Mouse (Mus musculus): ENCODE measurements around the gene C77080.

C77080 gene

GRCm38 (mm10) chr4:129239075-129239474 is 22.1 kb downstream of the C77080 start:
- DNase-seq (ENCODE audit: low read depth in 2 of 2, low spot score in 2 of 2), result no peak

DNA sequence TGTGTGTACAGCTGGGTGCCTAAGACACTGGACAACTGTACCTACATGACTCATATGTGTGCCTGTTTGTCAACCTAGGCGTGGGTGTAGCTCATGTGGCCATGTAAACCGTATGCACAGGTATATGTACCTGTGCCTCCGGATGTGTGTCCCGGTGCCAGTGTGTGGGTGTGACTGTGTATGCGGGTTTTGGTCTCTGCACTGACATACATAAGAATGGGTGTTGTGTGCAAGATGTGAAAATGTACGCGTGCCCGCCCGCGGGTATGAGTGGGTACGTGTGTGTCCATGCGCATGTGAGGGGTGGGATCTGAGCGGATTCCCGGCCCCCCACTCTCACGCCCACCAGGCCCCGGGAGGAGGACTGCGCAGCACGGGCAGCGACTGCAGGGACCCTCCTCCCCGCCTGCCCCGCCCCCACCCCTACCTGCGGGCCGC is 22.6 kb downstream of the C77080 start:
- DNase-seq (ENCODE audit: low read depth in 2 of 2, low spot score in 2 of 2), result no peak

DNA sequence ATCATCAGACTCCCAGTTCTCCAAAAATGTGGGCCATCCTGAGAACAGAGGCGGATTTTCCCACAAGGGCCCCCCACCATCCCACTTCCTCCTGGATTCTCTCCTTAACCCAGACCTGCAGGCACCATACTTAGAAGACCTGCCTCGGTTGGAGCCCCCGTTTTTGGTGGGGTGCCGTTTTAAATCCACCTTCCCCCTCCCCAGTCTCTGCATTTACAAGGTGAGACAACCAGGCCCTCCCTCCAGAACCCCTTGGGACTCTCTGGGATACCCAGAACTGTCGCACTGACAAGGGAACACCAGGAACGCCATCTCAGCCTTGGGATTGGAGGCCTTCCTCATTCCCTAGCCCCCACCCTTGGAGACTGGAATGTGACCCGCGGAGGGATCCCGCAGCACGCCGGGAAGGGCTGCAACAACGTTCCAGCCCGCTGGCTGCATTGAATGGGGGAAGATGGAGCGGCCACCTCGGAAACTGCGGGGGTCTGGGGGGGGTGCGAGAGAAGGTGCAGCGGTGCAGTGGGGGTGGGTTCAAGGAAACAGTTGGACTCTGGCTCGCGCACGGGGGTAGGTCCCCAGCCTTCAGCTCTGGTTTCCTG is 23.3 kb downstream of the C77080 start:
- no peak for DNase-seq (ENCODE audit: low read depth in 2 of 2, low spot score in 2 of 2)

DNA sequence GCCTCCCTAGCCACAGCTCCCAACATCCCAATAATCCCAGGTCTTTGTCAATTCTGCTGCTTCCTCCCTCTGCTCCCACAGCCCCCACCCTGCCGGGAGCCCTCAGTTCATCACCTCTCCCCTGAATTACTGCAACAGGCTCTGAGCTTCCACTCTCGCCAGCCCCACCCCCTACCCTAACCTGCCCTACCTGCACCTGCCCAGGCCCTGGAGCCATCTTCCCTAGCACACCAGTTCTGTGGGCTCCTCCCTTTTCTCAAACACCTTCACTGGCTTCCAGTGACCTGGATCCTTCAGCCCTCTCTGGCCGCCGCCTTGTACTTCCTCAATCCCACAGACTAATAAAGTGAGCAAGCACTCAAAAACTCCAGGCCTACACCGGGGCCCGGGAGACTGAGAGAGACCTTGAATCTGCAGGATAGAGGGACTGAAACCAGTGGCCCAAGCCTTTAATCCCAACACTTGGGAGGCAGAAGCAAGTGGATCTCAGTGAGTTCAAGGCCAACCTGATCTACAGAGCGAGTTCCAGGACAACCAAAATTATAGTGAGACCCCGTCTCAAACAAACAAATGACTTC is 24.9 kb downstream of the C77080 start:
- DNase-seq (ENCODE audit: low read depth in 2 of 2, low spot score in 2 of 2), result no peak

DNA sequence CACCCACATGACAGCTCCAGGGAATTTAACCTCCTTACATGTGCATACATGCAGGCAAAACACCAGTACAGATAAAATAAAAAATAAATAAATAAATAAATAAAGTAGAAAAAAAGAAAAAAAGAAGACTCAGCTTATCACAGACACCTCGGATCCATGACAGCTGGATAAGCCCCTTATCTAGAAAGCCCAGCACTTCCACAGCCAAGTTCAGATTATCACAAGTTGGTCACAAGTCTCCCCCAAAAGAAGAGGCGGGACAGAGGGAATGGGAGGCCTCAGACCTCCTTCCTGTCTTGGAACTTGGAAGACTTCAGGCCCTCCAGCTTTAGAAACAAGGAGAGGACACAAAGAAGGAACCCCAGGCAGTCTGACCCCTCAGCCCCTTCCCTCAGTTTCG is 26.1 kb downstream of the C77080 start:
- no peak for DNase-seq (ENCODE audit: low read depth in 2 of 2, low spot score in 2 of 2)

DNA sequence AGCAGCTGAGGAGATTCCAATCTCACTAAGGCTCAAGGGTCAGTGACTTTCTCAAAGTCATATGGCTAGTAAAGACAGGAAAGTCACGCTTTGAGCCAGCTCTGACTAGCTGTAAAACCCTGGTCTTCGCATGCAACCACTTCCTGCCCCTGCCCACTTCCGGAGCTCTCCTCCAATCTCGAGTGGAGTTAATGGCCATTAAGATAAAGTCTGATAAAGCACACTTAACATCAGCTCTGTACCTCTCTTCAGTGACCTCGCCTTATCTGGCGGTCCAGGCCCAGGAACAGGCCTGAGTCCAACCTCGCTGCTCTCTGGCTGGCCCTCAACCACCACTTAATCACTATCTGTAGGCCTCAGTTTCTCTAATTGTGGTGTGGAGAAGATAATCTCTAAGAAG is 26.7 kb downstream of the C77080 start:
- DNase-seq (ENCODE audit: low read depth in 2 of 2, low spot score in 2 of 2), result no peak

DNA sequence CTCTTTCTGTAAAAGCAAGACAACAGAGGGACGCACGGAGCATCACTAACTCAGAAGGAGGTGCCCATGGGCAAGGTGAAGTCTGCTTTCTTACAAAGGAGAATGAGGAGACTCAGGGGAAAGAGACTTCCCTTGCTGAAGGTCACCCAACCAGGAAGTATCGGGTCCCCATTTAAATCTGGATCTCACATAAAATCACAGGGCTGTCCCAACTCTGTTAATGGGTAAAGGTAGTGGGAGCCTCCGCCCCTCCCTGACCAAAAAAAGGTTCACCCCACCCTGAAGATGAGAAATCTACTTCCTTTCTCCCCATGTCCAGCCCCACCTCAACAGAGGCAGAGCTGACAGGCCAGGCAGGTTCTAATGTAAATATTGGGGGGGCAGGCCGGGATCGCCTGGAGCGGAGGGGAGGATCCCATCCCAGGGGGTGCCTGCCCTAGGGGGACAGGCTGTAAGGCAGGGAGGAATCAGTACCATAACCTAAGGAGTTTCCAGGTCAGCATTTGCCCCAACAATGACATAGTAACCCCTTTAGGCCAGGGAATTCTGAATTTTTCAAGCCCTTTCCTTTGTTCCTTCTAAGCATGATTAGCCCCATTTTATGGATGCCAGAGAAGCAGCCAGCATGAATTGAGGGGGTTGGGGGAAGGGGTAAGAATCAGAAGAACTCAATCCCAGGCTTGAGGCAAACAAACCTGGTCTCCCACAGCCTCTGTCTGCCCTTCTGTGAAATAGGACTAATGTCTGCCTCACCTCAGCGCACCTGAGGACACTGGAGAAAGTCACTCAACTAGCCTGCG is 28.4 kb downstream of the C77080 start:
- DNase-seq (ENCODE audit: low read depth in 2 of 2, low spot score in 2 of 2), result no peak

GRCm38 (mm10) chr4:129231594-129232450 is 29.4 kb downstream of the C77080 start:
- no peak for DNase-seq (ENCODE audit: low read depth in 2 of 2, low spot score in 2 of 2)

DNA sequence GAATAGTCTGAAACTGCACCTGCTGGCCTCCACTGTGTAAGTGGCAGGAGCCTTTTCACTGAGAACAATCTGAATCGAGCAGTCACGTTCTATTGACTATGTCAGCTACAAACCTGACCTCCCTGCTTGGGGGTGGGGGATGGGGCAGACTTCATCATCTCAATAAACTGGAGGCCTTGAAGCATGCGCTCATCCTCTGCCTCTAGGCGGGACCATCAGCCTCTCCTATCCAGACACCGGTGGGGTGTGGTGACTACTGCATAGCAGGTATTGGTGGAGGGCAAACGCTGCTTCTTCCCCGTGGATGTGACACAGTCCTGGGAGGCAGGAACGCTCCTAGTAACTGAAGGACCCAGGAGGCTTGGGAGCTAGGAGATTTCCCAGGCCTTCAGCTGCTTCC is 30.3 kb downstream of the C77080 start:
- DNase-seq (ENCODE audit: low read depth in 2 of 2, low spot score in 2 of 2), result no peak

- DNase-seq (ENCODE audit: low read depth in 2 of 2, low spot score in 2 of 2), result no peak
Measured at GRCm38 (mm10) chr4:129227985-129228381, 33.2 kb downstream of the C77080 start.

GRCm38 (mm10) chr4:129227170-129227984 is 33.8 kb downstream of the C77080 start:
- no peak for DNase-seq (ENCODE audit: low read depth in 2 of 2, low spot score in 2 of 2)

DNA sequence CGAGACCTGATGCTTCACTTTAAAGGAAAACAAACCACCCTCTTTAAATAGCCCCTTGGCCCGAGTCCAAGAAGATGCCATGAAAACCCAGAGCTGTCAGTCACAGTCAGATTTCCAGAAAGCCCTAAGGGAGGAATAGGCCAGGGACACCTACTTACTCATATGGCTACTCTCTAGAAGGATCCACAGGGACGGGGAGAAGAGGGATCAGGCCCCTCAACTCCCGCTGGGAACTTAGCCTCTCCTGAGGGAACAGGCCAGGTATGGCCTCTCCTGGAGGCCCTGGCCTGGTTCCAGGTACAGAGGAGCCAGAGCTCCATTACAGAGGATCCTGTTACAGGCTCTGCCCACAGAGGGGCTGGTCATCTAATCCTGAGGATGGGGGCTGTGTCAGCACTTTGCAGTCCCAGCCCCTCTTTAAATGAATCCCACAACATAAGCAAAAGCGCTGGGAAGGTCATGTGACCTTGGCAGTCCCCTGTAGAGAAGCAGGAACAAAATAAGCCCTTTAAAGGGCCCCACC is 34.7 kb downstream of the C77080 start:
- DNase-seq (ENCODE audit: low read depth in 2 of 2, low spot score in 2 of 2), result no peak

DNA sequence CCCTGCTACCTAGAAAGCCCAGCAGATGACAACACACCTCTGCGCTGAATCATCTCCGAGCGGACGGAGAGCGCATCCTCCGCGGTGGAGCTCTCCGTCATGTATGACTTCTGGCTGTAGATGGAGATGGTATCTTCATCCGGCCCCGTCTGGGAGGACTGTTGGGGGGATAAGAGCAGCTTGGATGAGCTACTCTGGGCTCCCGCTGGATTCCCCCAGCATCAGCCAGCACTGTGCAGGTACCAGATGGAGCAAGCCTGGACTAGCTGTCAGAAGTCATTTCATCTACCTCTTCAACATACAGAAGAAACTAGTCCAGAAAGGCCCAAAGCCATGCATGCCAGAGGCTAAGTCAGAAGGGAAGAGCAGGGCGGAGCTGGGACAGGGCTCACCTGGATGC is 35.9 kb downstream of the C77080 start:
- no peak for DNase-seq (ENCODE audit: low read depth in 2 of 2, low spot score in 2 of 2)

DNA sequence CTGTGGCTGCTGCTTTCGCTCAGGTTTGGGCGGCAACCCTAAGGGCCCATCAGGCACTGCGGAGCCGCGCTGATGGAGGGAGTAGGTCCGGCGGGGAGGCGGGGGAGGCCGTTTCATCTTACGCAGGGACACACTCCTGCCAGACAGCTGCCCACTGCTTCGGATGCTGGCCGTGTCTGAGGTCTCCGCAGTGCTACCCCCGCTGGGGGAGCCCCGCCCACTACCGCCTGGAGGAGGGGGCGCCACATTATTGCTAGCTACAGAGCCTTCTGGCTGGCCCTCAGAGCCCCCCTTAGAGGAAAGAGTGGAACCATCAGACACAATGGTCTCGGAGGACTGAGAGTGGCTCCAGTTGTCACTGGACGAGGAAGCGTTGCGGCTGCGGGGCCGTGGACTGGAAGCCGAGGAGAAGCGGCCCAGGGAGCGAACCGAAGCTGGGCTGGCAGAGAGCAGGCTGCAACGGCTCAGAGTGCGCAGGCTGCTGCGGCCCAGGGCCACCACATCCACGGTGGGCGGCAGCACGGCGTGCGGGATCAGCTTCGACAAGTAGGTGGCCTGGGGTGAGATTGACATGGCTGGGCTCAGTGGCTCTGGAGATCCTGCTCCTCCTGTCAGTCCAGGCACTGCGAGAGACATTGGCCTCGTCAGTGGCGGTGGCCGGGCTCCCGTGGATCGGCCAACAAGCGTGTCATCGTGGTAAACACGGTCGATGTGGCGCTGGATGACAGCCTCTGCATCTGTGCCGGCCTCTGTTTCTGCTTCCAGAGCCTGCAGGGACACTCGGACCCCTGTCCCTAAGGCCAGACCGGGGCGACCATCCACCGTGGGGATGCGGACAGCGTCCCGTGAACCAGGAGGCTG is 37.6 kb downstream of the C77080 start:
- DNase-seq (ENCODE audit: low read depth in 2 of 2, low spot score in 2 of 2), result no peak

GRCm38 (mm10) chr4:129222019-129222925 is 38.9 kb downstream of the C77080 start:
- no peak for DNase-seq (ENCODE audit: low read depth in 2 of 2, low spot score in 2 of 2)

DNA sequence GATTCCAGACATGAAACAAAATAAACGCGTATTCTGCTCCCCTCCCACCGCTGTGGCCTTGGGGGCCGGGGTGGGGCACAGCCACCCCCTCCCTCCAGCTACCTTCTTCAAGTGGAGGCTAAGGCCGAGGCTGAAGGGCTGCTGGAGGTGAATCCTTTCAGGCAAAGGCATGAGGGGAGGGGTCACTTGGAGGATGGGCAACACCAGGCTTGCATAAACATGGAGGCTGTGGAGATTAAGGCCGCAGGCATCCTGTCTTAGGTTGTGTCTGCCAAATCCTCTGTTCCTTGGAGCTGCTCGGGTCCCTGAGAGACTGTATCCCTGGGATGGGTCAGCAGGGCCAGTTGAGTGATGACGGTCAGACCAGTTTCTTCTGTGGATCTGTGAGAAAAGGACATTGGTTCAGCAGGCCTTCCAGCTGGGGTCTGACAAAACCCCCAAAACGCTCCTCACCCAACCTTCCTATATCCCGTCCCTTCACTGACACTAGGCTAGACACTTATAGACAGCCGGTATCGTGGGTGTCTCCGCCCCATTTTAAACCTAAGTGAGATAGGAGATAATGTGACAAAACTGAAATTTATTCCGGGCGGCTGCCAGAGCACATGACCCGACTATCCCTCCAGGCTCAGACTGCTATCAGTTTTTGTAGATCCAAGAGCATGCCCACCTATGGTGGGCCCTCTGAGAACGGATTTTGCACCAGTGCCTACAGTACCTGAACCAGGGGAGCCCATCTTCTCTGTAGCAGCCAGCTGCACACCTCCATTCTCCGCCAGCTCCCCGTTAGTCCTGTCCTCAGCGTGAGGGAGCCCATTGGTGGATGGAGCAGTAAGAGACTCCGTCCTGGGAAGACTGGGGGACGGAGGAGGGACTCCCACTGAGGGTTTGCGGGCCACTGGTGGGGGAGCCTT is 39.9 kb downstream of the C77080 start:
- no peak for DNase-seq (ENCODE audit: low read depth in 2 of 2, low spot score in 2 of 2)

DNA sequence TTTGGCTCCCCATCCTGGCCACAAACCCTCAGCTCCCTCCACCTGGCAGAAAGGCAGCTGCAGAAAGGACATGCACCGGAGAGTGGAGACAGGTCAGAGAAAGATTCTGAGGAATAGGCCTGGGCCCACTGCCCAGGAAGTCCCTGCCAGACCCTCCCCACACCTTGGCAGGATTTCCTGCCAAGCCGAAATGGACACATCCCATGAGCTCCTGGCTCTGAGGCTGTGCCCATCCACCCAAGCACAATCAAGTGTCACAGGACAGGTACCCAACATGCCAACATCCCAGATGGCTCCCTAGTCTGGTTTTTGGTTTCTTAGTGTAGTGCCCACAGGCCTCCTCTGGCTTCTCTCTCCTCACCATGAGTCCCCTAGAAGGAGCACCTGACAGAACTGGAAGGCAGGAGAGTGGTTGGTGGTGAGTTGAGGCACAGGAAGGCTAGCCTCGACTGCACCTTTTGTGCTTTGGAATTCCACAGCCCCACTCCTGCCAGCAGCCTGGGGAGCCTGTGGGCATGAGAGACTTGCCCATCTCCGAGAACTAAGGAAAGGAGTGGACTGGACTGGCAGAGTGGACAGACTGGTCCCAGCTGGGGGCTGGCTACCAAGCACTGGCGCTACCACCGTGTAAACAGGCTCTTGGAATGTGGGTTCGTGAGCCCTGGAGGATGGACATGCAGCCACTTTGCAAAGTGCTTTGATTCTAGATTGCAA is 40.7 kb downstream of the C77080 start:
- DNase-seq (ENCODE audit: low read depth in 2 of 2, low spot score in 2 of 2), result no peak
